In the genomic region with DNA sequence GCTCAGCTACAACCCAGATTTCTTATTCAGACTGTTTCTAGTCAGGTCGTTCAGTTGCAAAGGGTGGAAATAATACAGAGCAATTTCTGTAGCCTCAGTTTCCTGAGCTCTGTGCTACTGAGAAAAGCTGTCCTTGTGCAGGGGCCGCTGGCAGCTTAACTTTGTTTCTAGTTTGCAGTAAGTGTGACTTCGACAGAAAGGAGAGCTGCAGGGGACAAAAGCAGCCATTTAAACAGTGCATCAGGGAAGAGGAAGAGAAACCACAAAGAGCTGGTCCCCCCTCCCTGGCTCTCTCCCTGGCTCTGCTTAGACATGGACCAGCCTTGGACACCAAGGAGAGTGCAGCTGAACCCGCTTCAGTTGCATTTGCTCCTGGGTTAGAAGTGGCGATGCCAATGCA, we compare ENCODE assay signal across 20 mouse cellular contexts.
DNase-seq lines count a peak whose midpoint lies in the region; ATAC-seq and TF ChIP-seq lines count a peak whose summit lies in the region.
"Had no signal": no experiment of that assay in that cellular context is flagged by ENCODE, and none has a peak within 500 bp of the region (broad histone marks: within the 10 kb centered on the region; RNA-seq: fewer than 3 reads in every experiment).

No protein-coding gene starts in this region.

- DNase-seq in midbrain, embryonic 11.5 days (ENCODE audit: low spot score, missing footprints) = peak; percentile 82
- DNase-seq in midbrain, embryonic 14.5 days = no peak
- peak; percentile 51 for DNase-seq in splenic B cell, adult 2 months (ENCODE audit: low read depth, low spot score)
- DNase-seq in cerebellum, adult 2 months = no peak
- DNase-seq: adrenal gland, postnatal 10 days; cerebellum, adult 11-12 months; cerebellum, postnatal 25 days; gastrocnemius, postnatal 14 days; kidney, adult 8-10 months; kidney, postnatal 25 days; lung, embryonic 14.5 days; spleen, adult 18-20 months had no signal

- no peaks in the 10 kb centered on the region for H3K27me3 ChIP-seq in midbrain, embryonic 11.5 days (ENCODE audit: control insufficient read depth, insufficient read depth, low read length)
- no peaks in the 10 kb centered on the region for H3K27me3 ChIP-seq in midbrain, embryonic 14.5 days (ENCODE audit: control insufficient read depth, insufficient read depth, low read length)
- no peaks in the 10 kb centered on the region for H3K27me3 ChIP-seq in limb, embryonic 12.5 days
- H3K27me3 ChIP-seq in splenic B cell, adult 2 months (ENCODE audit: control insufficient read depth, insufficient read depth, low read length, poor library complexity, severe bottlenecking) = no peaks in the 10 kb centered on the region
- no peaks in the 10 kb centered on the region for H3K27me3 ChIP-seq in cerebellum, adult 2 months (ENCODE audit: control insufficient read depth, insufficient read depth, low read length)
- no peaks in the 10 kb centered on the region for H3K27me3 ChIP-seq in kidney, embryonic 15.5 days
- H3K27me3 ChIP-seq: forebrain, embryonic 12.5 days; liver, embryonic 12.5 days; neural tube, embryonic 12.5 days had no signal

- TF ChIP-seq POLR2A in cerebellum, adult 2 months (IDR thresholded peaks at IDR 0.05; ENCODE audit: borderline replicate concordance, insufficient read depth, low read length) = no peak

- no peak for ATAC-seq in midbrain, embryonic 11.5 days (ENCODE audit: low FRiP score)
- no peak for ATAC-seq in midbrain, embryonic 14.5 days (ENCODE audit: low FRiP score, low TSS enrichment)
- ATAC-seq in limb, embryonic 12.5 days (ENCODE audit: insufficient number of reproducible peaks, insufficient read depth, low FRiP score, low TSS enrichment, low read depth) = no peak
- ATAC-seq in kidney, embryonic 15.5 days (replicated peaks; ENCODE audit: low FRiP score) = no peak
- ATAC-seq: activated CD4-positive, CD25-positive, alpha-beta regulatory T cell, adult 4 months; liver, embryonic 12.5 days had no signal

- 30% methylated on average over 5 of the region's 5 CpGs for WGBS in midbrain, embryonic 11.5 days
- 23% methylated on average over 5 of the region's 5 CpGs for WGBS in midbrain, embryonic 14.5 days
- WGBS in limb, embryonic 12.5 days = 63% methylated on average over 5 of the region's 5 CpGs
- WGBS in cerebellum, adult 2 months = 63% methylated on average over 5 of the region's 5 CpGs
- WGBS in kidney, embryonic 15.5 days = 66% methylated on average over 5 of the region's 5 CpGs

- H3K36me3 ChIP-seq in midbrain, embryonic 11.5 days (ENCODE audit: control insufficient read depth, insufficient read depth, low read length) = no peaks in the 10 kb centered on the region
- no peaks in the 10 kb centered on the region for H3K36me3 ChIP-seq in midbrain, embryonic 14.5 days (ENCODE audit: control insufficient read depth, insufficient read depth, low read length)
- H3K36me3 ChIP-seq in limb, embryonic 12.5 days = no peaks in the 10 kb centered on the region
- H3K36me3 ChIP-seq in splenic B cell, adult 2 months (ENCODE audit: control insufficient read depth, insufficient read depth, low read length, poor library complexity, severe bottlenecking) = no peaks in the 10 kb centered on the region
- H3K36me3 ChIP-seq in kidney, embryonic 15.5 days = no peaks in the 10 kb centered on the region
- H3K36me3 ChIP-seq: forebrain, embryonic 12.5 days; G1E; liver, embryonic 12.5 days; neural tube, embryonic 12.5 days had no signal

- no peak overlapping the region for H3K4me2 ChIP-seq in midbrain, embryonic 11.5 days
- no peak overlapping the region for H3K4me2 ChIP-seq in midbrain, embryonic 14.5 days (ENCODE audit: low read length)
- no peak overlapping the region for H3K4me2 ChIP-seq in limb, embryonic 12.5 days
- no peak overlapping the region for H3K4me2 ChIP-seq in kidney, embryonic 15.5 days
- H3K4me2 ChIP-seq: forebrain, embryonic 12.5 days; liver, embryonic 12.5 days; lung, embryonic 14.5 days; neural tube, embryonic 12.5 days had no signal

- H3K9me3 ChIP-seq in midbrain, embryonic 11.5 days (ENCODE audit: control insufficient read depth, low read length) = no peaks in the 10 kb centered on the region
- H3K9me3 ChIP-seq in midbrain, embryonic 14.5 days (ENCODE audit: control insufficient read depth, low read length) = no peaks in the 10 kb centered on the region
- no peaks in the 10 kb centered on the region for H3K9me3 ChIP-seq in limb, embryonic 12.5 days
- no peaks in the 10 kb centered on the region for H3K9me3 ChIP-seq in kidney, embryonic 15.5 days (replicated peaks)
- H3K9me3 ChIP-seq: forebrain, embryonic 12.5 days; G1E; liver, embryonic 12.5 days; neural tube, embryonic 12.5 days had no signal

- peaks cover 15% of the 10 kb centered on the region for H3K4me1 ChIP-seq in midbrain, embryonic 11.5 days (ENCODE audit: control insufficient read depth, insufficient read depth, low read length)
- 0 out of 2 replicates have a peak, but pooled peaks cover 6% of the 10 kb centered on the region for H3K4me1 ChIP-seq in midbrain, embryonic 14.5 days (ENCODE audit: control insufficient read depth, insufficient read depth, low read length)
- H3K4me1 ChIP-seq in brown adipose tissue, adult 24 weeks (ENCODE audit: control insufficient read depth, insufficient read depth, insufficient read length, low read length) = peaks cover 9% of the 10 kb centered on the region
- peaks cover 11% of the 10 kb centered on the region; the same call in 1 of the 2 replicates for H3K4me1 ChIP-seq in limb, embryonic 12.5 days (replicated peaks)
- H3K4me1 ChIP-seq in cerebellum, adult 2 months (ENCODE audit: control insufficient read depth, insufficient read depth, low read length) = peaks cover 9% of the 10 kb centered on the region
- H3K4me1 ChIP-seq in kidney, embryonic 15.5 days = peaks cover 3% of the 10 kb centered on the region; the same call in 1 of the 2 replicates
- H3K4me1 ChIP-seq: liver, embryonic 12.5 days had no signal

- no peak overlapping the region for H3K9ac ChIP-seq in midbrain, embryonic 11.5 days (ENCODE audit: low read length)
- H3K9ac ChIP-seq in midbrain, embryonic 14.5 days (replicated peaks; ENCODE audit: low read length) = no peak overlapping the region
- H3K9ac ChIP-seq in limb, embryonic 12.5 days (replicated peaks) = no peak overlapping the region
- H3K9ac ChIP-seq in kidney, embryonic 15.5 days = no peak overlapping the region
- H3K9ac ChIP-seq: forebrain, embryonic 12.5 days; liver, embryonic 12.5 days; lung, embryonic 14.5 days; neural tube, embryonic 12.5 days had no signal

- H3K4me3 ChIP-seq in midbrain, embryonic 11.5 days (ENCODE audit: low read depth, low read length) = no peak overlapping the region
- no peak overlapping the region for H3K4me3 ChIP-seq in midbrain, embryonic 14.5 days (replicated peaks; ENCODE audit: low read depth, low read length)
- H3K4me3 ChIP-seq in brown adipose tissue, adult 24 weeks (ENCODE audit: insufficient read depth, low read depth, low read length) = no peak overlapping the region
- no peak overlapping the region for H3K4me3 ChIP-seq in limb, embryonic 12.5 days (replicated peaks)
- no peak overlapping the region for H3K4me3 ChIP-seq in cerebellum, adult 2 months (replicated peaks; ENCODE audit: insufficient read depth, low read depth, low read length)
- no peak overlapping the region for H3K4me3 ChIP-seq in kidney, embryonic 15.5 days (replicated peaks)
- H3K4me3 ChIP-seq: forebrain, embryonic 12.5 days; liver, embryonic 12.5 days; neural tube, embryonic 12.5 days had no signal

- TF ChIP-seq CTCF in cerebellum, adult 2 months (IDR thresholded peaks at IDR 0.05; ENCODE audit: borderline replicate concordance, insufficient read depth, low read depth, low read length) = no peak

- H3K27ac ChIP-seq in midbrain, embryonic 11.5 days (ENCODE audit: low read depth, low read length) = no peak overlapping the region
- H3K27ac ChIP-seq in midbrain, embryonic 14.5 days (replicated peaks; ENCODE audit: low read depth, low read length) = no peak overlapping the region
- H3K27ac ChIP-seq in brown adipose tissue, adult 24 weeks (replicated peaks; ENCODE audit: low read depth, low read length) = 0 out of 2 replicates have a peak overlapping the region, but pooled peaks have one; percentile 5
- H3K27ac ChIP-seq in limb, embryonic 12.5 days = 0 out of 2 replicates have a peak overlapping the region, but pooled peaks have one; percentile 8
- H3K27ac ChIP-seq in cerebellum, adult 2 months (ENCODE audit: insufficient read depth, low read length) = no peak overlapping the region
- no peak overlapping the region for H3K27ac ChIP-seq in kidney, embryonic 15.5 days
- H3K27ac ChIP-seq: forebrain, embryonic 12.5 days; liver, embryonic 12.5 days; neural tube, embryonic 12.5 days had no signal

Comparison
In these comparisons a context has a peak if more than half of its experiments do, and no peak if none do; other contexts are left out.
1. DNase-seq: peak in midbrain, embryonic 11.5 days (single experiment) and splenic B cell, adult 2 months (single experiment); none in midbrain, embryonic 14.5 days (single experiment) and cerebellum, adult 2 months (0 of 2).
2. H3K27ac ChIP-seq: peak in brown adipose tissue, adult 24 weeks (single experiment) and limb, embryonic 12.5 days (single experiment); none in midbrain, embryonic 11.5 days (single experiment), midbrain, embryonic 14.5 days (single experiment), cerebellum, adult 2 months (single experiment) and kidney, embryonic 15.5 days (single experiment).